Comparison of ENCODE assay signal across 25 mouse cellular contexts in the genomic region with DNA sequence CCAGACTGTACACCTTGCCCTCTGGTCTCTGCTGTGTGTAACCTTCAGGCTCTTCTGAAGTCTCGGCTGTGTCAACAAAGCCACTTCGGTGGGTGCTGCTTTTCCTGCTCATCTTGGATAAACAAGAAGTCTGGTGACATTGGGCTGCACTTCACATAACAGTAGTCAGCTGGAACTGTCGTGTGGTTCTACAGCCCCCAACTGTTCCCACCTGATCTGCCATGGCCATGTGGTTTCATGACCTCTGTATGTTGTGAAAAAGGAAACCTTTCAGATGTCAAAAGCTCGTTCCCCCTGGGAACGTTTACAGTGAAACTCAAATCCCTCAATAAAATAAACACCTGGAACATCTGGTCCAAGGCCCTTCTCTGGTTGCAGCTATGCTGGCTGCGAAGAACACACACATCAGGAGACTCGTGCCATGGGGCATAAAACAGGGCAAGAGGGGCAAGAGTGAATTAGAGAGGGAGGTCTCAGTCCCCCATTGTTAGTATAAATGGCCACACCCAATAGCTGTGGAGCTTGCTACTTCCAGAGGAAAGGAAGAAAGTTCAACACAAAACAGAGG.
DNase-seq lines count a peak whose midpoint lies in the region; ATAC-seq and TF ChIP-seq lines count a peak whose summit lies in the region.
"Had no signal": no experiment of that assay in that cellular context is flagged by ENCODE, and none has a peak within 500 bp of the region (broad histone marks: within the 10 kb centered on the region; RNA-seq: fewer than 3 reads in every experiment).

No protein-coding gene starts in this region.

- H3K36me3 ChIP-seq in kidney, postnatal 0 days (ENCODE audit: insufficient read depth, low read length), result no peaks in the 10 kb centered on the region
- no peaks in the 10 kb centered on the region for H3K36me3 ChIP-seq in embryonic facial prominence, embryonic 11.5 days (replicated peaks; ENCODE audit: control insufficient read depth, insufficient read depth, low read depth, low read length)
- peaks cover 33% of the 10 kb centered on the region for H3K36me3 ChIP-seq in neural tube, embryonic 15.5 days
- H3K36me3 ChIP-seq: embryonic facial prominence, embryonic 15.5 days; forebrain, embryonic 10.5 days; G1E; heart, embryonic 15.5 days had no signal

- TF ChIP-seq CTCF in kidney, postnatal 0 days (IDR thresholded peaks at IDR 0.05; ENCODE audit: low read depth), result no peak

- no peak overlapping the region for H3K4me3 ChIP-seq in kidney, postnatal 0 days (replicated peaks; ENCODE audit: low read depth, low read length)
- no peak overlapping the region for H3K4me3 ChIP-seq in embryonic facial prominence, embryonic 11.5 days (ENCODE audit: low read depth, low read length)
- H3K4me3 ChIP-seq in neural tube, embryonic 15.5 days (replicated peaks), result no peak overlapping the region
- H3K4me3 ChIP-seq: embryonic facial prominence, embryonic 15.5 days; erythroblast, embryonic 14.5 days; forebrain, embryonic 10.5 days; heart, adult 2 months; heart, embryonic 15.5 days; hindbrain, embryonic 13.5 days had no signal

- H3K27me3 ChIP-seq in kidney, postnatal 0 days (ENCODE audit: insufficient read depth, low read length), result no peaks in the 10 kb centered on the region
- H3K27me3 ChIP-seq in embryonic facial prominence, embryonic 11.5 days (ENCODE audit: control insufficient read depth, insufficient read depth, low read length), result no peaks in the 10 kb centered on the region
- H3K27me3 ChIP-seq in neural tube, embryonic 15.5 days (replicated peaks), result no peaks in the 10 kb centered on the region
- H3K27me3 ChIP-seq: embryonic facial prominence, embryonic 15.5 days; heart, embryonic 15.5 days; hindbrain, embryonic 13.5 days had no signal

- ATAC-seq in kidney, postnatal 0 days (replicated peaks; ENCODE audit: low FRiP score, low read depth), result no peak
- no peak for ATAC-seq in embryonic facial prominence, embryonic 11.5 days (replicated peaks; ENCODE audit: insufficient number of reproducible peaks, low FRiP score, low TSS enrichment, low read depth)
- ATAC-seq in neural tube, embryonic 15.5 days (ENCODE audit: low FRiP score), result no peak
- ATAC-seq: CD4-positive, CD25-positive, alpha-beta regulatory T cell, adult 4 months; forebrain, embryonic 14.5 days; hindbrain, postnatal 0 days had no signal

- no peaks in the 10 kb centered on the region for H3K4me1 ChIP-seq in kidney, postnatal 0 days (replicated peaks; ENCODE audit: insufficient read depth, low read length)
- H3K4me1 ChIP-seq in embryonic facial prominence, embryonic 11.5 days (ENCODE audit: control insufficient read depth, insufficient read depth, low read length), result no peaks in the 10 kb centered on the region
- H3K4me1 ChIP-seq in neural tube, embryonic 15.5 days, result peaks cover 13% of the 10 kb centered on the region; the same call in 1 of the 2 replicates
- H3K4me1 ChIP-seq: embryonic facial prominence, embryonic 15.5 days; heart, embryonic 15.5 days; hindbrain, embryonic 13.5 days had no signal

- H3K4me2 ChIP-seq in kidney, postnatal 0 days (ENCODE audit: low read length), result no peak overlapping the region
- no peak overlapping the region for H3K4me2 ChIP-seq in embryonic facial prominence, embryonic 11.5 days (ENCODE audit: low read depth, low read length)
- no peak overlapping the region for H3K4me2 ChIP-seq in neural tube, embryonic 15.5 days
- H3K4me2 ChIP-seq: embryonic facial prominence, embryonic 15.5 days; heart, embryonic 11.5 days; heart, embryonic 15.5 days; hindbrain, embryonic 13.5 days had no signal

- H3K27ac ChIP-seq in kidney, postnatal 0 days, result no peak overlapping the region
- no peak overlapping the region for H3K27ac ChIP-seq in embryonic facial prominence, embryonic 11.5 days (replicated peaks; ENCODE audit: low read depth, low read length)
- no peak overlapping the region for H3K27ac ChIP-seq in neural tube, embryonic 15.5 days (replicated peaks)
- H3K27ac ChIP-seq: embryonic facial prominence, embryonic 15.5 days; forebrain, embryonic 10.5 days; heart, adult 2 months; heart, embryonic 15.5 days; hindbrain, embryonic 13.5 days; hindbrain, postnatal 0 days had no signal

- H3K9me3 ChIP-seq in kidney, postnatal 0 days (replicated peaks; ENCODE audit: low read length), result no peaks in the 10 kb centered on the region
- H3K9me3 ChIP-seq in embryonic facial prominence, embryonic 11.5 days (replicated peaks; ENCODE audit: control insufficient read depth, low read length), result no peaks in the 10 kb centered on the region
- no peaks in the 10 kb centered on the region for H3K9me3 ChIP-seq in neural tube, embryonic 15.5 days (replicated peaks)
- H3K9me3 ChIP-seq: embryonic facial prominence, embryonic 15.5 days; forebrain, embryonic 10.5 days; heart, embryonic 15.5 days; hindbrain, embryonic 13.5 days had no signal

- DNase-seq in embryo, embryonic 10 days (ENCODE audit: low spot score), result peak; percentile 42
- no peak for DNase-seq in embryo, embryonic 9.5 days (ENCODE audit: extremely low spot score)
- peak; percentile 39 for DNase-seq in kidney, postnatal 0 days (ENCODE audit: low spot score)
- DNase-seq in kidney, postnatal 36 days, result no peak
- DNase-seq in embryonic facial prominence, embryonic 11.5 days (ENCODE audit: low spot score), result peak; percentile 62
- no peak for DNase-seq in T-cell, adult 2 months (ENCODE audit: low spot score)
- DNase-seq: adrenal gland, postnatal 14 days; B cell, adult 2 months; cerebellum, adult 11-12 months; cerebellum, adult 9-10 months; cerebellum, postnatal 25 days; gastrocnemius, postnatal 10 days; heart, adult 2 months; heart, postnatal 14 days had no signal

- H3K9ac ChIP-seq in kidney, postnatal 0 days (ENCODE audit: low read depth, low read length), result no peak overlapping the region
- H3K9ac ChIP-seq in embryonic facial prominence, embryonic 11.5 days (replicated peaks; ENCODE audit: low read length), result no peak overlapping the region
- no peak overlapping the region for H3K9ac ChIP-seq in neural tube, embryonic 15.5 days (replicated peaks)
- H3K9ac ChIP-seq: embryonic facial prominence, embryonic 15.5 days; heart, embryonic 15.5 days; hindbrain, embryonic 13.5 days had no signal

- WGBS in kidney, postnatal 0 days, result 19% methylated on average over 7 of the region's 7 CpGs
- 47% methylated on average over 7 of the region's 7 CpGs for WGBS in embryonic facial prominence, embryonic 11.5 days
- WGBS in neural tube, embryonic 15.5 days, result 80% methylated on average over 7 of the region's 7 CpGs

Comparison
In these comparisons a context has a peak if more than half of its experiments do, and no peak if none do; other contexts are left out.
1. DNase-seq: peak in embryo, embryonic 10 days (single experiment), kidney, postnatal 0 days (single experiment) and embryonic facial prominence, embryonic 11.5 days (single experiment); none in embryo, embryonic 9.5 days (single experiment), kidney, postnatal 36 days (0 of 2) and T-cell, adult 2 months (single experiment).